Mouse (Mus musculus) heart, postnatal 14 days (tissue): ENCODE data around the gene Kcna1. TPM values are rescaled to one million over a fixed set of nuclear protein-coding genes. Genes with fewer than 3 reads are reported as not detected.
A peak's percentile ranks its signal among the peaks of the same experiment; 100 is the strongest.

Source experiments
- DNase-seq, 2 experiments: peaks; one replicate each; pipeline ENCODE4 v3.0.0; 2021 to 2022
- intact Hi-C: fragments of 180-260 bp; cut with DNase I; formaldehyde crosslinking; loops from one replicate; pipeline ENCODE4 v1.15.1; 2025
- total RNA-seq, 2 experiments: library from RNA; stranded (reverse); gene quantifications; 2 replicates each; pipeline ENCODE4 v1.2.3; 2021

Kcna1 gene
- total RNA-seq, 2 experiments from 2014 or later: 2.1 to 3.6 TPM

DNA sequence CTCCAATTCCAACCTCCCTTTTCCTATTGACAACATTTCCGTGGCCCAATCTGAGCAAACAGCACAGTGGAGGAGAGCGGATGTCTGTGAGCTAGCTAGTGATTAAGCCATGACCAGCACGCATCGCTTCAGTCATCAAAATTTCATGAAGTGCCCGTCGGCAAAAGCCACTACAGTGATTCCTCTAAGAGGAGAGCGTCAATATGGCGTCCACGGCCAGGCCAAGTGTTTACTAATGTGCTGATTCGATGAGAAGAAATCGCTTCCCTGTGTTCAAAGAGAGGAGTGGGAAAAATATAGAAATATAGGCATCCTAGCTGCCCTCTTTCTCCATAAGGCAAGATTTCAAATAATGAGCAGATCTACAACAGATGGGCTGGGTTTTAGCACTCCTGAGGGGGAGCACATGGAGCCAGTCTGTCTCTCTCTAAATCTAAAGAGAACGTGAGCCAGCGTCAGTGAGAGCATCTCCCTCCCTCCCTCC lies 44.3 kb downstream of the Kcna1 start:
- no peak for DNase-seq
- intact Hi-C loops: no loop called here

DNA sequence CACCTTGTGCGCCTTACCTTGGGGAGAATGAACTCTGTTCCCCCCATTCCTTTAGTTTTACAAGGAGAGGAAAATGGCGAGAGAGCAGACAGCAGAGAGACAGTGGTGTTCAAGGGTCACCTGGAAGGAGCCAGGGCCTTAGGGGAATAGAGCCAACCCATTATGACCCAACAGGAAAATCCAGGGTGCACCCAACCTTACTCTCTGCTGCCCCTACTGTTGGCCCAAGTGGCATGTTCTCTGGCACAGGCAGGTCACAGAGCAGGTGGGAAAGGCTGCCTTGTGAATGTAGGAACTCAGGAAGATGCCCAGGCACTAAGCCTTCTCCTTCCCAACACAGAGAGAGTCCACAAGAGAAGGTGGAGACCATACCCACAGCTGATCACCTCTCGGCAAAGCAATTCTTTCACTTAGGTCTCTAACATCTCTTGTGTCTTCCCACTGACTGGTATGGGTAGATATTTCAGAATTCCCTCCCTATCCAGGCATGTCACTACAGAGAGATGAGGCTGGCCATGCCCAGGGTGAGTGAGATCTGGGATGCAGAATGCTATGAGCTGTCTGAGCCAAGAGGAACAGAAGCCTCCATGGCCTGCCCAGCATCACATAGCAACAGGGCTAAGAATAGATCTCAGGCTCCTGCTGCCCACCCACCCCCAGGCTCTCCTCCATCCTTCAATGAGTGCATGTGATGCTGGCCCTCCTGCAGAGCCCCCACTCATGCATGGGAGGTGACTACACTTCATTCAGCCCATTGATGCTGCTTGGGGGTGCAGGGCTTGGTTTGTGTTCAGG lies 46.8 kb downstream of the Kcna1 start:
- DNase-seq: peak in 1 of 2 experiments; percentile 3
- intact Hi-C loops: no loop called here

DNA sequence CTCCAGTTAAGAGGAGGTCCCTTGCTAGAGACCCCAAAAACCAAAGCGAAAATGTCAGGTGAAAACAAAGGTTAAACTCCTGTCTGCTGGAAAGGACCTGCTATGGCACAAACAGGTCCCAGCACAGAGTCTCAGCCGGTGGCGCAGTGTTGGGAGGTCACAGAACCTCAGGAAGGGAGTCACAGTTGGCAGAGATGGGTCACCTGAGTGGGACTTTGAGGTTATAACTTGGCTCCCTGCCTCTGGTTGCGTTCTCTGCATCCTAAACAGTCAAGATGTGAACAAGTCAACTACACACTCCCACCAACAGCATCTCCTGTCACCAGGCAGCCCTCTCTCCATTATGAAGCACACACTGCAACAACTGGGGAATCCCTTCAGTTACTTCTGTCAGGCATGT lies 48.4 kb downstream of the Kcna1 start:
- no peak for DNase-seq
- intact Hi-C loops: no loop called here

DNA sequence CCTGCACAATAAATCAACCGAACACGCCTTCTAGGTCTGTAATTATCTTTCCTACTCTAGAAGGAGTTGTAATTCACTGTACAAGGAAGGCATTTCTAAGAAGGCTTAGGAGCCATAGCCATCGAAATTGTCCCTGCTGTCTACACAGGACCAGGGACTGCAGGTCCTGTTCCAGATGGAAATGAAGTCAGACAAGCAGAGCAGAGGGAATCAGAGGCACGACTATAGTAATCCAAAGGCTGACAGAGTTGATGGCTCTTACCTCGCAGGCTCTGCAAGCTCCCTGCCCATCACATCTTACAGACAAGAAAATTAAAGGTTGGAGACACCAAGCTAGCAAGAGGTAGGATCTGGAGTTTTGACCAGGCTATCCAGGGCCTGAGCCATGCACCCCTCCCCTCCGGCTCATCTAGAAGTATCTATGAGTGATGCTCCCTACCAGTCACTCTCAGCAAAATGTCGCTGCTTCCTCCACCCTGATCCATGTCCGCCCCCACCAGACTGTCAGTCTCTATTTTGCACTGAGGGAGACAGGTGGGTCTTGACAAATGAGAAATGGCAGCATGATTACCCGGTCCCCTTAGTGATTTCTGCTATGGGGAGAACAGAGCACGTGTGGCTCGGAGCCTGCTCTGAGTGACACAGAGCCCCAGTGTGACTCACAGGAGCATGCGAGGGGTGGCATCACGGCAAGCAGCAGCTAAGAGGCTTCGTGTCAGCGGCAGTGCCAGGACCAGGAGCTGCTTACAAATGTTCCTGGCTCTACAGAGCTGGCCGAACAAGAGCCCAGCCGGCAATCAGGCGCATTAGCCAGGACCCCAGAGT lies 50.2 kb downstream of the Kcna1 start:
- DNase-seq: no peak
- intact Hi-C loops: no loop called here

DNA sequence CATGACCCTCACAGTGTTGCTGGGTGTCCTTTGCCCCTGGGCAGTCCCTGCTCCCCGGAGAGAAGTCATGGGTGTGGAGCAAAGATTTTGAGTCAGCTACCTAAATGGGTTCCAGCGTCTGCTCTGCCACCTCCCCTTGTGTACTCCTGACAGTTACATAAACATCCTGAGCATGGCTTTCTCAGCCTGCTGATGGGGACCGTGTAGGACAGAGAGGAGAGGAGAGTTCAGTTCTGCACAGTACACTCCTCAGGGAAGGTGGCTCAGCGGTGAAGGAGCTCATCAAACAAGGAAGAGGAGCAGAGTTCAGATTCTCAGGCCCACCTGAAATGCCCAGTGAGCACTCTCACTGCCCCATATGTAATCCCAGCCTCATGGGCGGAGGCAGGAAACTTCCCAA lies 51.1 kb downstream of the Kcna1 start:
- no peak for DNase-seq

DNA sequence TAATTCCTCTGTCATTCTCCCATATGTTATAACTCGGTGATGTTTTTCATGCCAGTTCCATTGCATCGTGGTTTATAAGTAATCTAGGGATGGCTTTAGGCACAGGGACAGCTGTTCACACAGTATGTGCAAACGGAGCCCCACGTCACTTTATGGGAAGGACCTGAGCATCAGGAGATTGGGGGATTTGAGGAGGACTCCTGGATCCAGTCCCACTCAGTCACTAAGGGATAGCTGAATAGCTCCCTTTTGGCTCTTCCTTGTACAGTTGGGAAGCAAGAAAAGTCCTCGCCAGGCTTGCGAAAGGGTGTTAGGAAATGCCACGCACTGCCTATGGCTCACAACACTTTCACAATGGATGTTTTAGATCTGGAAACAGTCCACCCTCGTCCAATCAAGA lies 51.8 kb downstream of the Kcna1 start:
- intact Hi-C loops: no loop called here
- DNase-seq: no peak

More for the DNA sequence above, 51.1 kb downstream of the Kcna1 start:
- intact Hi-C loops: no loop called here

DNA sequence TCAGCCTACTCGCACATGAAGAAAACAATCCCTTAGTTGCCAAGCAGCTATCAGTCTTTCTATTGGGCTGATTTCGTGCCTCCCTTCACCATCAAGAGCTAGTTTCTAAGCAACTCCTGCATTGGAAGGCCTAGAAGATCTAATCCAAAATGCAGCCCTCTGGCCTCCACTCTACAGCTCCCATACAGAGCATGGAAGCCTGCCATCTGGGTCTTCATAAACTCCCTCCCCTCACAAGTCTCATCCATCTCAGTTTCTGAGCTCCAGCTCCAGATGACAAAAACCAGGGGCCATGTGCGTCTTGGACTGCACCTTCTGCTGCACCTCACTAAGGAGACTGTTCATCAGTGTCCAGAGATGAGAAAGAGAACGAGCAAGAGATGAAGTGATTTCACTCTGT lies 52.8 kb downstream of the Kcna1 start:
- no peak for DNase-seq
- intact Hi-C loops: no loop called here

Other genes with a start within 250 kb of the Kcna1 start
- 10 to 100 TPM; 31.5 to 31.8 TPM for gene Kcna5, start 111.0 kb downstream of the Kcna1 start, total RNA-seq
- gene Kcna6, start 94.3 kb upstream of the Kcna1 start, total RNA-seq: 1 to 10 TPM; 1.9 to 2.2 TPM
- 100 to 1,000 TPM; 670 to 671 TPM for gene Ndufa9, start 202.8 kb upstream of the Kcna1 start, total RNA-seq
- not detected for gene Akap3, start 206.7 kb upstream of the Kcna1 start, total RNA-seq